In genomic region chr9:108290773-108291172, GRCm38 (mm10) we compare ENCODE assay signal across 9 mouse cellular contexts. TPM values are rescaled to one million over a fixed set of nuclear protein-coding genes. Genes with fewer than 3 reads are reported as not detected.
DNase-seq lines count a peak whose midpoint lies in the region; ATAC-seq and TF ChIP-seq lines count a peak whose summit lies in the region.
"Had no signal": no experiment of that assay in that cellular context is flagged by ENCODE, and none has a peak within 500 bp of the region (broad histone marks: within the 10 kb centered on the region; RNA-seq: fewer than 3 reads in every experiment).

No protein-coding gene starts in this region.

- 0 out of 4 replicates have a peak overlapping the region, but pooled peaks of 1 of the 2 experiments have one; percentile 15 for H3K27ac ChIP-seq in heart, embryonic 14.5 days (replicated peaks in 1 of 2; ENCODE audit: control insufficient read depth in 1 of 2, insufficient read depth in 1 of 2, low read depth in 2 of 2, low read length in 2 of 2)
- H3K27ac ChIP-seq in ES-E14 (ENCODE audit: insufficient read depth, low read depth, low read length, poor library complexity, severe bottlenecking), result no peak overlapping the region
- H3K27ac ChIP-seq in forebrain, postnatal 0 days (ENCODE audit: low read depth, low read length), result peak overlapping the region; percentile 85
- peak overlapping the region; percentile 56 for H3K27ac ChIP-seq in liver, postnatal 0 days (ENCODE audit: low read depth)

- in situ Hi-C loops in ES-E14 (cut with MboI; ENCODE audit: low sequenced_read_pairs in 2 of 2, unreplicated experiment in 2 of 2), result no loop called here

- TF ChIP-seq EP300 in liver, postnatal 0 days (IDR thresholded peaks at IDR 0.05; ENCODE audit: low read depth), result no peak

- no peak for TF ChIP-seq CTCF in forebrain, postnatal 0 days (IDR thresholded peaks at IDR 0.05; ENCODE audit: low read depth)
- no peak for TF ChIP-seq CTCF in liver, postnatal 0 days (IDR thresholded peaks at IDR 0.05; ENCODE audit: low read depth)

- intact Hi-C loops in heart, postnatal 10 days (cut with DNase I), result no loop called here

- H3K9ac ChIP-seq in heart, embryonic 14.5 days (ENCODE audit: low read length), result peak overlapping the region; percentile 63
- H3K9ac ChIP-seq in ES-E14 (ENCODE audit: insufficient read depth, low read depth, low read length, poor library complexity, severe bottlenecking), result peak overlapping the region; percentile 51; the same call in 1 of the 2 replicates
- H3K9ac ChIP-seq in forebrain, postnatal 0 days, result peak overlapping the region; percentile 61
- 0 out of 2 replicates have a peak overlapping the region, but pooled peaks have one; percentile 26 for H3K9ac ChIP-seq in liver, postnatal 0 days (replicated peaks)

- no peaks in the 10 kb centered on the region for H3K9me3 ChIP-seq in heart, embryonic 14.5 days (ENCODE audit: control insufficient read depth, low read length)
- no peaks in the 10 kb centered on the region for H3K9me3 ChIP-seq in ES-E14 (ENCODE audit: control insufficient read depth, insufficient read depth, low read depth, low read length)
- no peaks in the 10 kb centered on the region for H3K9me3 ChIP-seq in forebrain, postnatal 0 days (ENCODE audit: low read length)
- H3K9me3 ChIP-seq in liver, postnatal 0 days (ENCODE audit: low read length), result no peaks in the 10 kb centered on the region

- peak overlapping the region; percentile 74 for H3K4me2 ChIP-seq in heart, embryonic 14.5 days (ENCODE audit: low read length)
- peak overlapping the region; percentile 51 for H3K4me2 ChIP-seq in forebrain, postnatal 0 days (ENCODE audit: low read depth)
- H3K4me2 ChIP-seq in liver, postnatal 0 days (ENCODE audit: low read depth, low read length), result peak overlapping the region; percentile 79

- H3K4me1 ChIP-seq in heart, embryonic 14.5 days (ENCODE audit: control insufficient read depth in 2 of 2, insufficient read depth in 2 of 2, low read length in 2 of 2), result peaks cover 0 to 5% of the 10 kb centered on the region in 2 experiments; a peak in 1 of 4 replicates
- H3K4me1 ChIP-seq in ES-E14 (ENCODE audit: control insufficient read depth in 2 of 2, insufficient read depth in 2 of 2, low read length in 2 of 2, poor library complexity in 1 of 2), result peaks cover 0 to 4% of the 10 kb centered on the region in 2 experiments; a peak in 1 of 4 replicates
- 0 out of 2 replicates have a peak, but pooled peaks cover 3% of the 10 kb centered on the region for H3K4me1 ChIP-seq in forebrain, postnatal 0 days (ENCODE audit: insufficient read depth)
- H3K4me1 ChIP-seq in liver, postnatal 0 days (ENCODE audit: insufficient read depth), result peaks cover 9% of the 10 kb centered on the region

- no peak for ATAC-seq in heart, embryonic 14.5 days (ENCODE audit: insufficient number of reproducible peaks, insufficient read depth, low FRiP score, low read depth)
- no peak for ATAC-seq in forebrain, postnatal 0 days
- ATAC-seq in liver, postnatal 0 days, result peak; percentile 52

- 39% methylated on average over 6 of the region's 6 CpGs for WGBS in heart, embryonic 14.5 days
- 36% methylated on average over 6 of the region's 6 CpGs for WGBS in forebrain, postnatal 0 days
- WGBS in liver, postnatal 0 days (ENCODE audit: insufficient replicate concordance), result 46% methylated on average over 6 of the region's 6 CpGs

- no peak for DNase-seq in heart, postnatal 10 days
- no peak for DNase-seq in ES-E14 (ENCODE audit: low read depth, low spot score)
- DNase-seq in forebrain, postnatal 0 days, result no peak
- no peak for DNase-seq in liver, postnatal 0 days
- DNase-seq in frontal cortex, postnatal 14 days (ENCODE audit: low spot score in 2 of 2), result no peak
- no peak for DNase-seq in ovary, postnatal 36 days (ENCODE audit: low spot score)
- DNase-seq in right cerebral cortex, adult 2 months (ENCODE audit: low spot score in 2 of 2), result no peak

- peak overlapping the region; percentile 48 to 83 for H3K4me3 ChIP-seq in heart, embryonic 14.5 days (ENCODE audit: control insufficient read depth in 1 of 2, insufficient read depth in 1 of 2, low read depth in 1 of 2, low read length in 2 of 2)
- peak overlapping the region; percentile 74 to 80 for H3K4me3 ChIP-seq in ES-E14 (ENCODE audit: insufficient read depth in 1 of 2, low read depth in 1 of 2, low read length in 2 of 2, poor library complexity in 1 of 2, severe bottlenecking in 1 of 2)
- H3K4me3 ChIP-seq in forebrain, postnatal 0 days (ENCODE audit: low read depth, low read length), result peak overlapping the region; percentile 51
- peak overlapping the region; percentile 60 for H3K4me3 ChIP-seq in liver, postnatal 0 days (ENCODE audit: low read depth, low read length)

- no peaks in the 10 kb centered on the region for H3K27me3 ChIP-seq in heart, embryonic 14.5 days (ENCODE audit: control insufficient read depth, insufficient read depth, low read length)
- no peaks in the 10 kb centered on the region for H3K27me3 ChIP-seq in forebrain, postnatal 0 days (ENCODE audit: insufficient read depth, low read length)
- H3K27me3 ChIP-seq in liver, postnatal 0 days (ENCODE audit: insufficient read depth, low read length), result no peaks in the 10 kb centered on the region

- peaks cover 19% of the 10 kb centered on the region for H3K36me3 ChIP-seq in heart, embryonic 14.5 days (ENCODE audit: control insufficient read depth, insufficient read depth, low read length)
- H3K36me3 ChIP-seq in ES-E14 (ENCODE audit: control insufficient read depth, insufficient read depth, low read length, poor library complexity, severe bottlenecking), result no peaks in the 10 kb centered on the region
- peaks cover 24% of the 10 kb centered on the region for H3K36me3 ChIP-seq in forebrain, postnatal 0 days (ENCODE audit: insufficient read depth)
- no peaks in the 10 kb centered on the region for H3K36me3 ChIP-seq in liver, postnatal 0 days (replicated peaks; ENCODE audit: insufficient read depth, low read length)

TF ChIP-seq in ES-E14, 5 proteins besides CTCF, POLR2A, EP300 and RAD21:
- TF ChIP-seq CHD2 (IDR thresholded peaks at IDR 0.05; ENCODE audit: low read depth, low read length) (no peak), HCFC1 (IDR thresholded peaks at IDR 0.05; ENCODE audit: borderline replicate concordance, insufficient read depth, low read length) (no peak), ZNF384 (IDR thresholded peaks at IDR 0.05; ENCODE audit: low read depth, low read length) (no peak), MAFK (IDR thresholded peaks at IDR 0.05; ENCODE audit: insufficient read depth, low read depth, low read length) (no peak), ZC3H11A (IDR thresholded peaks at IDR 0.05; ENCODE audit: borderline replicate concordance, low read depth, low read length) (no peak)

RNA-seq across cellular contexts. Expression of gene Nicn1, which starts 0.5 kb away (rescaled TPM):
- polyA plus RNA-seq in heart, embryonic 14.5 days (2014; fragmentation: Nextera tagmentation; extraction: Ambion mirVana), result 26.5 and 29.1 TPM in 2 replicates
- total RNA-seq in heart, postnatal 10 days (2021), result 10 to 100 TPM; 20.5 to 21.8 TPM
- total RNA-seq in ES-E14 (2012; rRNA removed), result 9.2 and 9.9 TPM in 2 replicates
- 66.6 and 67.7 TPM in 2 replicates for total RNA-seq in forebrain, postnatal 0 days (2014; rRNA removed)
- polyA plus RNA-seq in forebrain, postnatal 0 days (2015; fragmentation: Nextera tagmentation; extraction: Ambion mirVana), result 115 and 134 TPM in 2 replicates
- polyA plus RNA-seq in liver, postnatal 0 days (2015; fragmentation: Nextera tagmentation; extraction: Ambion mirVana), result 7.7 and 9.5 TPM in 2 replicates

RNA-seq across cellular contexts. Expression of gene Amt, which starts 5.9 kb away (rescaled TPM):
- 10.4 and 11.2 TPM in 2 replicates for polyA plus RNA-seq in heart, embryonic 14.5 days (2014; fragmentation: Nextera tagmentation; extraction: Ambion mirVana)
- total RNA-seq in heart, postnatal 10 days (2021), result 1 to 10 TPM; 5.2 to 6.9 TPM
- total RNA-seq in ES-E14 (2012; rRNA removed), result 63.9 and 77.9 TPM in 2 replicates
- 25.9 and 32.6 TPM in 2 replicates for total RNA-seq in forebrain, postnatal 0 days (2014; rRNA removed)
- 14.6 and 20.1 TPM in 2 replicates for polyA plus RNA-seq in forebrain, postnatal 0 days (2015; fragmentation: Nextera tagmentation; extraction: Ambion mirVana)
- 10.9 and 13.5 TPM in 2 replicates for polyA plus RNA-seq in liver, postnatal 0 days (2015; fragmentation: Nextera tagmentation; extraction: Ambion mirVana)
- total RNA-seq: common myeloid progenitor, adult 5-6 weeks had no signal

RNA-seq across cellular contexts. Expression of gene Rhoa, which starts 15.2 kb away (rescaled TPM):
- polyA plus RNA-seq in heart, embryonic 14.5 days (2014; fragmentation: Nextera tagmentation; extraction: Ambion mirVana), result 229 and 289 TPM in 2 replicates
- 100 to 1,000 TPM; 328 to 329 TPM for total RNA-seq in heart, postnatal 10 days (2021)
- 82.9 and 125 TPM in 2 replicates for total RNA-seq in ES-E14 (2012; rRNA removed)
- 119 and 126 TPM in 2 replicates for total RNA-seq in forebrain, postnatal 0 days (2014; rRNA removed)
- 238 and 271 TPM in 2 replicates for polyA plus RNA-seq in forebrain, postnatal 0 days (2015; fragmentation: Nextera tagmentation; extraction: Ambion mirVana)
- 163 and 165 TPM in 2 replicates for polyA plus RNA-seq in liver, postnatal 0 days (2015; fragmentation: Nextera tagmentation; extraction: Ambion mirVana)

RNA-seq across cellular contexts. Expression of gene Tcta, which starts 15.2 kb away (rescaled TPM):
- polyA plus RNA-seq in heart, embryonic 14.5 days (2014; fragmentation: Nextera tagmentation; extraction: Ambion mirVana), result 36.5 and 39.4 TPM in 2 replicates
- 10 to 100 TPM; 24.4 to 30.0 TPM for total RNA-seq in heart, postnatal 10 days (2021)
- total RNA-seq in ES-E14 (2012; rRNA removed), result 10.0 and 11.0 TPM in 2 replicates
- 47.7 and 50.0 TPM in 2 replicates for total RNA-seq in forebrain, postnatal 0 days (2014; rRNA removed)
- 59.2 and 66.2 TPM in 2 replicates for polyA plus RNA-seq in forebrain, postnatal 0 days (2015; fragmentation: Nextera tagmentation; extraction: Ambion mirVana)
- 14.8 and 16.3 TPM in 2 replicates for polyA plus RNA-seq in liver, postnatal 0 days (2015; fragmentation: Nextera tagmentation; extraction: Ambion mirVana)

RNA-seq across cellular contexts. Expression of gene Dag1, which starts 27.0 kb away (rescaled TPM):
- polyA plus RNA-seq in heart, embryonic 14.5 days (2014; fragmentation: Nextera tagmentation; extraction: Ambion mirVana), result 143 and 146 TPM in 2 replicates
- 100 to 1,000 TPM; 369 to 394 TPM for total RNA-seq in heart, postnatal 10 days (2021)
- total RNA-seq in ES-E14 (2012; rRNA removed), result 134 and 168 TPM in 2 replicates
- total RNA-seq in forebrain, postnatal 0 days (2014; rRNA removed), result 86.9 and 114 TPM in 2 replicates
- polyA plus RNA-seq in forebrain, postnatal 0 days (2015; fragmentation: Nextera tagmentation; extraction: Ambion mirVana), result 64.3 and 77.4 TPM in 2 replicates
- polyA plus RNA-seq in liver, postnatal 0 days (2015; fragmentation: Nextera tagmentation; extraction: Ambion mirVana), result 20.0 and 20.8 TPM in 2 replicates
